Mouse (Mus musculus): ENCODE data around the gene Hdac9. TPM values are rescaled to one million over a fixed set of nuclear protein-coding genes. Genes with fewer than 3 reads are reported as not detected.

The Hdac9 gene
- total and polyA plus RNA-seq, 2 experiments from 2014 or later: 9.9 to 15.6 TPM

DNA sequence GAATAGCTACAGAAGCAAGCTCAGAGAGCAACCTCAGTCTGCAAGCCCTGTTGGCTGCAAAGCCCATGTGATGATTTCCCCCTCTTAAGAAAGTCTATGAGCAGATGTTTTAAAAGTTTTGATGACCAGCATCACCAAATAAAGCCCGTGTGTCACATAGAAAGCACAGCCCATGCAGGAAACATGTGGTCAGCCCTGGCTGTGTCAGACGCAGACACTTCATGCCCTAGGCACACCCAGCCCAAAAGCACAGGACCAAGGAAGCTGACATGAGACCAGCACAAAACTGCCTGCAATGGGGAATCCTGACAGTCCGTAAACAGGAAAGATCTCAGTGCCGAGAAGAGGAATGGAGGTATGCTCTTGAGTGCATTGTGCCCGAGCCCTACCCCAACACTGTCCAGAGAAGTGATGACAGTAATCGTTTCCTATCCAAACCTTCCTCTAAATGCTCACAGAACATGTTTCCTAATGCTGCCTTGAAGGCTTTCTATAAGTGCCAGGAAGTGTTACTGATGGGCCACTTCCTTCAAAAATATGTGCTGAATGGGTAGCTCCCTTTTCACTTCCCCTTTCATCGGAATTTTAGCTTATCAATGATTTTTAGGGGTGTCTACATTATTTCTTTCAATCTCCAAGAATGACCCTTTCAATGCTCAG lies 193.9 kb downstream of the Hdac9 start:
- Histone ChIP-seq H3K4me2 (ENCODE audit: low read depth, low read length, poor library complexity, severe bottlenecking) (no peak overlapping the region), H3K27ac (ENCODE audit: low read depth, low read length) (no peak overlapping the region), H3K4me3 (ENCODE audit: low read depth, low read length) (no peak overlapping the region), H3K4me1 (ENCODE audit: insufficient read depth, low read length) (no peaks in the 10 kb centered on the region), H3K9me3 (ENCODE audit: low read length) (no peaks in the 10 kb centered on the region), H3K36me3 (ENCODE audit: insufficient read depth, low read length) (no peaks in the 10 kb centered on the region), H3K27me3 (ENCODE audit: insufficient read depth, low read length) (no peaks in the 10 kb centered on the region), H3K9ac (replicated peaks; ENCODE audit: low read length, poor library complexity, severe bottlenecking) (no peak overlapping the region)
- WGBS: 86% methylated on average over 7 of the region's 7 CpGs
- DNase-seq (ENCODE audit: low spot score) (no peak), ATAC-seq (ENCODE audit: low FRiP score) (no peak)
- TF ChIP-seq CTCF (IDR thresholded peaks at IDR 0.05): no peak

DNA sequence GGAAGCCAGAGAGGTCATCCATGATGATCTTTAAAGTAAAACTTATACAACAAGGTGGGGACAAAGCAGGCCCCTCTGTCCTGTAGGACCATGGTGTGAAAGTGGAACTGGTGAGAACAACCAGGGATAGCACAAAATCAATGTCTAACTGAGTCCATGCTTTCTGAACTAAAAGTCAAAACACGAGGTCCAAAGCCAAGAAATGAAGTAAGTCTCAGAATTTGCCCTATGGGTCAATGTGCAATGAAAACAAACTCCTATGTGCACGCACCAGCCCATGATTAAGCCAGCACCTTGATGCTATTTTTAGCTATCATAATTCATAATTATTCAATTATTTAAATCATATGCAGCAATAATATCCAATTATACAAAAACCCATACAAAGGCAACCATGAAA lies 196.0 kb downstream of the Hdac9 start:
- ATAC-seq (ENCODE audit: low FRiP score) (no peak), DNase-seq (ENCODE audit: low spot score) (no peak)

GRCm38 (mm10) chr12:34714266-34714939 lies 202.5 kb downstream of the Hdac9 start:
- Histone ChIP-seq H3K4me2 (ENCODE audit: low read depth, low read length, poor library complexity, severe bottlenecking) (peak overlapping the region; percentile 10; the same call in 1 of the 2 replicates), H3K36me3 (ENCODE audit: insufficient read depth, low read length) (no peaks in the 10 kb centered on the region), H3K27me3 (ENCODE audit: insufficient read depth, low read length) (no peaks in the 10 kb centered on the region), H3K4me1 (ENCODE audit: insufficient read depth, low read length) (no peaks in the 10 kb centered on the region), H3K27ac (ENCODE audit: low read depth, low read length) (no peak overlapping the region), H3K9ac (replicated peaks; ENCODE audit: low read length, poor library complexity, severe bottlenecking) (no peak overlapping the region), H3K9me3 (ENCODE audit: low read length) (no peaks in the 10 kb centered on the region), H3K4me3 (ENCODE audit: low read depth, low read length) (no peak overlapping the region)
- ATAC-seq (ENCODE audit: low FRiP score): peak; percentile 56; the same call in 1 of the 2 replicates
- WGBS: 54% methylated on average over 14 of the region's 14 CpGs
- DNase-seq (ENCODE audit: low spot score): peak; percentile 9
- no peak for TF ChIP-seq CTCF (IDR thresholded peaks at IDR 0.05)

More for the DNA sequence above, 196.0 kb downstream of the Hdac9 start:
- H3K27ac ChIP-seq (ENCODE audit: low read depth, low read length): no peak overlapping the region
- H3K4me2 ChIP-seq (ENCODE audit: low read depth, low read length, poor library complexity, severe bottlenecking): no peak overlapping the region
- TF ChIP-seq CTCF (IDR thresholded peaks at IDR 0.05): no peak
- WGBS: 78% methylated on average over 2 of the region's 2 CpGs
- no peaks in the 10 kb centered on the region for H3K27me3 ChIP-seq (ENCODE audit: insufficient read depth, low read length)
- H3K4me3 ChIP-seq (ENCODE audit: low read depth, low read length): no peak overlapping the region
- H3K36me3 ChIP-seq (ENCODE audit: insufficient read depth, low read length): no peaks in the 10 kb centered on the region
- H3K9ac ChIP-seq (replicated peaks; ENCODE audit: low read length, poor library complexity, severe bottlenecking): no peak overlapping the region
- H3K4me1 ChIP-seq (ENCODE audit: insufficient read depth, low read length): no peaks in the 10 kb centered on the region
- H3K9me3 ChIP-seq (ENCODE audit: low read length): no peaks in the 10 kb centered on the region

DNA sequence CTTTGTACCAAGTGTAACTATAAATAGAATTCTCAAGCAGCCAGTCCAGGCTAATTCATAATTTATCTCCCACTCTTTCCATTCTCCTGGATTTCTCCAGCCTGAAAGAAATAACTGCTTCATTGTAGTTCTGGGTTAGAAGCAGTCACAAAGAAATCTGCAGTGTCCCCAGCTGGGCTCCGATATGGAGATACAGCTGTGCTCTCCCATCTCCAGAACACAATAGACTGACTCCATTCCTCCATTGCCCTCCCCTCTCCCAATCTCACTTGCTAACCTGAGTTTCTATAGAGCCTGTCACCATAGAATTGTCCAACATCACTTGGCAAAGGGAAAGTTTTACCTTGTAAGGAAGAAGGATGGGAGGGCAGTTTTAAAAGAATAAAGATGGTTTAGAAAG lies 218.9 kb downstream of the Hdac9 start:
- H3K9me3 ChIP-seq (ENCODE audit: low read length): no peaks in the 10 kb centered on the region
- ATAC-seq (ENCODE audit: low FRiP score): no peak
- no peak for TF ChIP-seq CTCF (IDR thresholded peaks at IDR 0.05)
- H3K4me1 ChIP-seq (ENCODE audit: insufficient read depth, low read length): no peaks in the 10 kb centered on the region
- H3K27me3 ChIP-seq (ENCODE audit: insufficient read depth, low read length): no peaks in the 10 kb centered on the region
- H3K27ac ChIP-seq (ENCODE audit: low read depth, low read length): no peak overlapping the region
- H3K4me3 ChIP-seq (ENCODE audit: low read depth, low read length): no peak overlapping the region
- no peaks in the 10 kb centered on the region for H3K36me3 ChIP-seq (ENCODE audit: insufficient read depth, low read length)
- WGBS: 3% methylated on average over 1 of the region's 1 CpGs
- no peak overlapping the region for H3K9ac ChIP-seq (replicated peaks; ENCODE audit: low read length, poor library complexity, severe bottlenecking)
- DNase-seq (ENCODE audit: low spot score): no peak
- no peak overlapping the region for H3K4me2 ChIP-seq (ENCODE audit: low read depth, low read length, poor library complexity, severe bottlenecking)

- TF ChIP-seq CTCF (IDR thresholded peaks at IDR 0.05): no peak
- ATAC-seq (ENCODE audit: low FRiP score) (no peak), DNase-seq (ENCODE audit: low spot score) (no peak)
- H3K27me3 ChIP-seq (ENCODE audit: insufficient read depth, low read length): no peaks in the 10 kb centered on the region
- no peak overlapping the region for H3K4me2 ChIP-seq (ENCODE audit: low read depth, low read length, poor library complexity, severe bottlenecking)
- H3K9me3 ChIP-seq (ENCODE audit: low read length): no peaks in the 10 kb centered on the region
- no peaks in the 10 kb centered on the region for H3K36me3 ChIP-seq (ENCODE audit: insufficient read depth, low read length)
- no peak overlapping the region for H3K27ac ChIP-seq (ENCODE audit: low read depth, low read length)
- WGBS: 80% methylated on average over 1 of the region's 1 CpGs
- H3K4me1 ChIP-seq (ENCODE audit: insufficient read depth, low read length): no peaks in the 10 kb centered on the region
- H3K9ac ChIP-seq (replicated peaks; ENCODE audit: low read length, poor library complexity, severe bottlenecking): no peak overlapping the region
- no peak overlapping the region for H3K4me3 ChIP-seq (ENCODE audit: low read depth, low read length)
These were observed 220.2 kb downstream of the Hdac9 start for GRCm38 (mm10) chr12:34696736-34697135.

DNA sequence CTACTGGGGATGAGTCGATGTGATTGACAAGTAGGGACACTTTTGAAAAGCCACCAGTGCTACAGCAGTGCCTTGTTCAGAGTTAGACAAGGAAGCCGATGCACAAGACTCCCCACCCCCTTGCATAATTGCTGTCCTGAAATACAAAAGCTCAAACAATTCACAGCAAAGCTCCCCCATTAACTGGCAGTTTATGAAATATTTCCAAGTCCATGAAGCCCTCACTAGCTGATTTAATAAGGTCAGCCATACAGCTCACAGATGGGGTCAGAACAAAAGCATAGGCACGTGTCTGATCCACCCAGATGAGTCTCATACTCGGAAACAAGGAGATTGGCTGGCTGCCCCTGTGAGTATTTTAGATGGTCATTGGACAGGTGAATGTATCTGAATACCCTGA lies 228.0 kb downstream of the Hdac9 start:
- Histone ChIP-seq H3K36me3 (ENCODE audit: insufficient read depth, low read length) (no peaks in the 10 kb centered on the region), H3K27me3 (ENCODE audit: insufficient read depth, low read length) (no peaks in the 10 kb centered on the region), H3K9ac (replicated peaks; ENCODE audit: low read length, poor library complexity, severe bottlenecking) (no peak overlapping the region), H3K27ac (ENCODE audit: low read depth, low read length) (no peak overlapping the region), H3K9me3 (ENCODE audit: low read length) (no peaks in the 10 kb centered on the region), H3K4me3 (ENCODE audit: low read depth, low read length) (no peak overlapping the region), H3K4me2 (ENCODE audit: low read depth, low read length, poor library complexity, severe bottlenecking) (no peak overlapping the region), H3K4me1 (ENCODE audit: insufficient read depth, low read length) (no peaks in the 10 kb centered on the region)
- TF ChIP-seq CTCF (IDR thresholded peaks at IDR 0.05): no peak
- no peak for ATAC-seq (ENCODE audit: low FRiP score)
- no peak for DNase-seq (ENCODE audit: low spot score)
- 44% methylated on average over 4 of the region's 4 CpGs for WGBS

All from midbrain, postnatal 0 days (tissue).